Mouse (Mus musculus) small intestine, adult 2 months (tissue): ENCODE measurements around the gene Podxl2.

Source experiments
- CTCF ChIP-seq: fragments of 200-500 bp; IDR thresholded peaks from 2 replicates; pipeline ENCODE4 v1.5.1; 2012; ENCODE audit warnings: low read depth, mild to moderate bottlenecking, control low read depth, inconsistent platforms, low read length, moderate library complexity, mixed read lengths; ENCODE audit not compliant: insufficient replicate concordance, insufficient read length; ENCODE audit errors: extremely low read depth
- POLR2A ChIP-seq: fragments of 200-500 bp; IDR thresholded peaks from 2 replicates; pipeline ENCODE4 v1.6.1; 2012; ENCODE audit warnings: low read depth, mild to moderate bottlenecking, control low read depth, inconsistent platforms, low read length, moderate library complexity

DNA sequence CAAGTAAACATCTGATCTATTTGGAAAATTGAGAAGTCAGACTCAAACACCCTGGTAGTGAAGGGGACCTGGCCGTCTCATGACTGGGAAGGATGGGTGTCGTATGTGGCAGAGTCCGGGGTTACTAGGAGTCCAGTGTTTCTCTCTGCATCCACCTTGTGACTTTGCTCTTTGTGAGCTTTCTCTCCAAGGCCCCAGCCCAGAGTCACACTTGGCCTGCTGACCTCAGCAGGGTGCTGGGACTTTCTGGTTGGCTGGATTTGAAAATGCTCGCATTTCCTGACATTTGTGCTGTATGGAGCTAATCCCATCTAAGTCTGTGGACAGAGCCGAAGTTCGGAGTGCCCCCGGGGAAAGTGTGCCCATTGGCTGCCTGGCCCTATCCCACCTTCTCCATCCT, 30.2 kb upstream of the Podxl2 start:
- TF ChIP-seq CTCF: no peak
- no peak for TF ChIP-seq POLR2A
